Comparison of ENCODE assay signal across 8 mouse cellular contexts in the genomic region with DNA sequence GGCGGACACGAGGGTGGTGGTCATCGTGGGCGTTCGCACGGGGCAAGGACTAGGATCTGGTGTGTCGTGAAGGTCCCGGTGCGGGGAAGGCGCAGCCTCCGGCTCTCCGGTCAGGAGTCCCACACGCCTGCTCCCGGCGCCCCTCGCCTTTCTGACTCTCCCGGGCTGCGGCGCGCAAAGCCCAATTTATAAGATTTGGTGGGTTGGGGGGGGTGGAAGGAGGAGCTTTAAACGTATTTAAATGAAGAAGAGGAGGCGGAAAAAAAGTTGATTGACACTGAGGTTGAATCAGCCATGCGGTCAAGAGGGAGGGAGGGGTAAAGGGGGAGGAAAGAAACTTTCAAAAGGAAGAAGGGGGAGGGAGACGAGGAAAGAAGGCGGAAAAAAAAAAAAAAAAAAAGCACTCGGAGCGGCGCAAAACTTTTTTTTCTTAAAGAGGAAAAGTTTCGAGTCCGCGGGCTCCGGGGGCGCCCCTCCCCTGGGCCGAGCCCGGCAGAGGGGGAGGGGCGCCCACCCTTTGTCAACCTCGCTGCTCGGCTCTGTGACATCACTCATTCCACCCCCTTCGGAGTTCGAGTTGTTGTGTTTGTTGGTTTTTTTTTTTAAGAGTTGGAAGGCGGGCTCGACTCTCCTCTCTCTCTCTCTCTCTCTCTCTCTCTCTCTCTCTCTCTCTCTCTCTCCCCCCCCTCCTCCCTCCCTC. TPM values are rescaled to one million over a fixed set of nuclear protein-coding genes. Genes with fewer than 3 reads are reported as not detected.
DNase-seq lines count a peak whose midpoint lies in the region; ATAC-seq and TF ChIP-seq lines count a peak whose summit lies in the region.

A gene (minus strand): TSS at position 162 of the 700 bp plus-strand sequence.

- peak within 1 kb of the TSS; percentile 99 for H3K27ac ChIP-seq in embryonic facial prominence, embryonic 10.5 days (replicated peaks)
- peak within 1 kb of the TSS; percentile 98 for H3K27ac ChIP-seq in intestine, postnatal 0 days (ENCODE audit: low read depth, low read length)
- peak within 1 kb of the TSS; percentile 99 for H3K27ac ChIP-seq in limb, embryonic 13.5 days
- peak within 1 kb of the TSS; percentile 88 for H3K27ac ChIP-seq in midbrain, embryonic 15.5 days

- H3K36me3 ChIP-seq in embryonic facial prominence, embryonic 10.5 days (replicated peaks), result peaks cover 30% of the 10 kb centered on the region
- H3K36me3 ChIP-seq in intestine, postnatal 0 days (ENCODE audit: control insufficient read depth, insufficient read depth), result peaks cover 11% of the 10 kb centered on the region; the same call in 1 of the 2 replicates
- H3K36me3 ChIP-seq in limb, embryonic 13.5 days, result peaks cover 22% of the 10 kb centered on the region
- H3K36me3 ChIP-seq in midbrain, embryonic 15.5 days (replicated peaks), result no peaks in the 10 kb centered on the region

- peaks cover 48% of the 10 kb centered on the region for H3K4me1 ChIP-seq in embryonic facial prominence, embryonic 10.5 days
- H3K4me1 ChIP-seq in intestine, postnatal 0 days (replicated peaks; ENCODE audit: control insufficient read depth, insufficient read depth, low read length), result no peaks in the 10 kb centered on the region
- H3K4me1 ChIP-seq in limb, embryonic 13.5 days, result peaks cover 36% of the 10 kb centered on the region
- H3K4me1 ChIP-seq in midbrain, embryonic 15.5 days, result peaks cover 43% of the 10 kb centered on the region

- under 1% methylated on average over 42 of the region's 42 CpGs for WGBS in embryonic facial prominence, embryonic 10.5 days
- WGBS in intestine, postnatal 0 days, result under 1% methylated on average over 41 of the region's 42 CpGs
- WGBS in limb, embryonic 13.5 days, result under 1% methylated on average over 41 of the region's 42 CpGs
- WGBS in midbrain, embryonic 15.5 days, result under 1% methylated on average over 41 of the region's 42 CpGs

- no peaks in the 10 kb centered on the region for H3K27me3 ChIP-seq in embryonic facial prominence, embryonic 10.5 days (replicated peaks; ENCODE audit: low read depth, poor library complexity, severe bottlenecking)
- H3K27me3 ChIP-seq in intestine, postnatal 0 days (replicated peaks; ENCODE audit: control insufficient read depth, insufficient read depth, low read length), result no peaks in the 10 kb centered on the region
- H3K27me3 ChIP-seq in limb, embryonic 13.5 days, result no peaks in the 10 kb centered on the region
- H3K27me3 ChIP-seq in midbrain, embryonic 15.5 days (replicated peaks), result peaks cover 16% of the 10 kb centered on the region

- no peaks in the 10 kb centered on the region for H3K9me3 ChIP-seq in embryonic facial prominence, embryonic 10.5 days
- no peaks in the 10 kb centered on the region for H3K9me3 ChIP-seq in intestine, postnatal 0 days (ENCODE audit: control insufficient read depth)
- H3K9me3 ChIP-seq in limb, embryonic 13.5 days, result no peaks in the 10 kb centered on the region
- no peaks in the 10 kb centered on the region for H3K9me3 ChIP-seq in midbrain, embryonic 15.5 days

- TF ChIP-seq CTCF in intestine, postnatal 0 days (IDR thresholded peaks at IDR 0.05; ENCODE audit: low read depth), result no peak

- H3K4me2 ChIP-seq in intestine, postnatal 0 days (replicated peaks; ENCODE audit: low read depth), result peak within 1 kb of the TSS; percentile 90
- peak within 1 kb of the TSS; percentile 94 for H3K4me2 ChIP-seq in limb, embryonic 13.5 days (replicated peaks)
- H3K4me2 ChIP-seq in midbrain, embryonic 15.5 days, result peak within 1 kb of the TSS; percentile 97

- peak within 1 kb of the TSS; percentile 93 for H3K9ac ChIP-seq in intestine, postnatal 0 days (ENCODE audit: low read depth, low read length)
- H3K9ac ChIP-seq in limb, embryonic 13.5 days, result peak within 1 kb of the TSS; percentile 100
- peak within 1 kb of the TSS; percentile 45 for H3K9ac ChIP-seq in midbrain, embryonic 15.5 days

- H3K4me3 ChIP-seq in embryonic facial prominence, embryonic 10.5 days, result peak within 1 kb of the TSS; percentile 86
- H3K4me3 ChIP-seq in intestine, postnatal 0 days (ENCODE audit: low read depth, low read length), result peak within 1 kb of the TSS; percentile 91
- peak within 1 kb of the TSS; percentile 91 for H3K4me3 ChIP-seq in limb, embryonic 13.5 days
- peak within 1 kb of the TSS; percentile 74 for H3K4me3 ChIP-seq in midbrain, embryonic 15.5 days

- ATAC-seq in granulocyte monocyte progenitor cell, adult 5-6 weeks (replicated peaks; ENCODE audit: poor library complexity, severe bottlenecking), result peak; percentile 36
- ATAC-seq in intestine, postnatal 0 days, result peak; percentile 68
- peak; percentile 77 for ATAC-seq in limb, embryonic 13.5 days (ENCODE audit: low FRiP score, low read depth)
- no peak for ATAC-seq in midbrain, embryonic 15.5 days (replicated peaks)

- DNase-seq in cerebellum, adult 9-10 months, result peak; percentile 53
- no peak for DNase-seq in cerebellum, adult 8-10 months
- DNase-seq in embryonic facial prominence, embryonic 10.5 days (ENCODE audit: low spot score), result peak; percentile 96
- peak; percentile 78 to 85 for DNase-seq in spleen, postnatal 14 days (ENCODE audit: low spot score in 2 of 2)

RNA-seq across cellular contexts. Expression of the gene that starts here (rescaled TPM):
- polyA plus RNA-seq in embryonic facial prominence, embryonic 10.5 days (2016; fragmentation: Nextera tagmentation; extraction: Ambion mirVana), result 114 and 119 TPM in 2 replicates
- total RNA-seq in granulocyte monocyte progenitor cell, adult 5-6 weeks (2014; fragmentation: Nextera tagmentation), result 1.9 and 8.5 TPM in 2 replicates
- total RNA-seq in granulocyte monocyte progenitor cell, adult 5-6 weeks (2017), result 0.36 and 0.56 TPM in 2 replicates
- 77.9 and 80.7 TPM in 2 replicates for polyA plus RNA-seq in intestine, postnatal 0 days (2015; fragmentation: Nextera tagmentation; extraction: Ambion mirVana)
- polyA plus RNA-seq in limb, embryonic 13.5 days (2015; fragmentation: Nextera tagmentation; extraction: Ambion mirVana), result 134 and 146 TPM in 2 replicates
- 37.1 and 41.4 TPM in 2 replicates for polyA plus RNA-seq in midbrain, embryonic 15.5 days (2015; fragmentation: Nextera tagmentation; extraction: Ambion mirVana)

Comparison
In these comparisons a context has a peak if more than half of its experiments do, and no peak if none do; other contexts are left out.
1. H3K9ac ChIP-seq: peak in every context shown above with its lines; median percentile 100 in limb, embryonic 13.5 days; 93 in intestine, postnatal 0 days; 45 in midbrain, embryonic 15.5 days.